Mouse (Mus musculus) induced T-regulatory cell, adult 2 months (primary cell): Measurements from ENCODE around the gene Ylpm1.

ENCODE experiments used
- DNase-seq: peaks from one replicate; pipeline ENCODE4 v3.0.0-alpha.2; 2012; ENCODE audit warnings: low read depth

Ylpm1 gene

DNA sequence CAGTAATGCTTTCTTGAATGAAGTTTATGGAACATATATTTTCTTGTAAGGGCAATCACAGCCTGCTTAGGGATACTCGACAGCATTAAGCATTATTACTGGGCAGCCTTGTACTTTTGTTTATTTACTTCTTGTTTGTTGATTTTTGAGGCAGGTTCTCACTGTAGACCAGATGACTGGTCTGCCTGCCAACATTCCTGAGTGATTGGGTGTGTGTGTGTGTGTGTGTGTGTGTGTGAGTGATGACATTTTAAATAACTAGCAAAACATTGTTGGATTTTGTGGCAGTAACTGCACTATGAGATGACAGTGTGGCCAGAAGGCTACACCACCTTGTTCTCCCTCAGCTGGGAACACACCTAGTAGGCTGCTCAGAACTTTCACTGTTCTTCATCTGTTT is 13.7 kb downstream of the Ylpm1 start:
- DNase-seq, result no peak

- no peak for DNase-seq
Measured at GRCm38 (mm10) chr12:85010541-85010940, 14.4 kb downstream of the Ylpm1 start.

DNA sequence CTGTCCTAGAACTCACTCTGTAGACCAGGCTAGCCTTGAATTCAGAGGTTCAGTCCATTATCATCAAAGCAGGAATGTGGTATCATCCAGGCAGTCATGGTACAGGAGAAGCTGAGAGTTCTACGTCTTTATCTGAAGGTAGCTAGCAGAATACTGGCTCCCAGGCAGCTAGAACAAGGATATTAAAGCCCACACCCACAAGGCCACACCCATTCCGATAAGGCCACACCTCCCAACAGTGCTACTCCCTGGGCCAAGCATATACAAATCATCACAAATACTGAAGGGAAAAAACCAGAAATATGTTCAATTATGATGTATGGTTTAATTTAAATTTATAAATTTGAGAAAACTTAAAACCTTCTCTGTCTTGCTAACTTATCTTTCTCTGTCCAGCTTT is 16.1 kb downstream of the Ylpm1 start:
- no peak for DNase-seq

DNA sequence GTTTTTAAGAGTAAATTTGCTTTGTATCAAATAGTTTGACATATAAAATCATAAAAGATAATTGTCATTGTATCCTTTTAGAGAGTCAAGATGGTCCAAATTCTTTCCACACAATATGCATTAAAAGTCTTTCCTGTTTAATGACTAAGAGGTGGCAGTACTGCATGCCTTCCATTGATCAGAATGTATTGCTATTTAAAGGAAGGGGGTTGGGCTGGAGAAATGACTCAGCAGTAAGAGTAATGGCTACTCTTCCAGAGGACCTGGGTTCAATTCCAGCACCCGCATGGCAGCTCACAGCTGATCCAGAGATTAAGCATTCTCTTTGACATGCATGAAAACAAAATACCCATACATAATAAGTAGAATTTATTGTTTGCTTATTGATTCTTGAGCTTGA is 25.9 kb downstream of the Ylpm1 start:
- no peak for DNase-seq

DNA sequence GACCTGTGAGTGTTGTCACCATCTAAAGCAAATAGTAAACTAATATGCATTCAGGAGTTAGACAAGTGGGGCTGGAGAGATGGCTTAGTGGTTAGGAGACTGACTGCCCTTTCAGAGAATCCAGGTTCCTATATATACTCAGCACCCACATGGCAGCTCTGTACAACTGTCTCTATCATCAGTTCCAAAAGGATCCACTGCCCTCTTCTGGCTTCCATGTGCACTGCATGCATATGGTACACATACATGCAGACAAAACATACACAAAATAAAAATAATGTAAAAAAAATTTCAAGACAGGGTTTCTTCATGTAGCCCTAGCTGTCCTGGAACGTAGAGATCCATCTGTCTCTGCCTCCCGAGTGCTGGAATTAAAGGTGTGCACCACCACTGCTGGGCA is 36.6 kb downstream of the Ylpm1 start:
- DNase-seq, result peak; percentile 62

- peak; percentile 67 for DNase-seq
Measured at GRCm38 (mm10) chr12:85051218-85051617, 55.1 kb downstream of the Ylpm1 start.

- no peak for DNase-seq
Measured at GRCm38 (mm10) chr12:85071043-85071442, 74.9 kb downstream of the Ylpm1 start.

- DNase-seq, result no peak
Measured at GRCm38 (mm10) chr12:85077100-85077499, 81.0 kb downstream of the Ylpm1 start.

GRCm38 (mm10) chr12:85084257-85084656 is 88.1 kb downstream of the Ylpm1 start:
- no peak for DNase-seq

DNA sequence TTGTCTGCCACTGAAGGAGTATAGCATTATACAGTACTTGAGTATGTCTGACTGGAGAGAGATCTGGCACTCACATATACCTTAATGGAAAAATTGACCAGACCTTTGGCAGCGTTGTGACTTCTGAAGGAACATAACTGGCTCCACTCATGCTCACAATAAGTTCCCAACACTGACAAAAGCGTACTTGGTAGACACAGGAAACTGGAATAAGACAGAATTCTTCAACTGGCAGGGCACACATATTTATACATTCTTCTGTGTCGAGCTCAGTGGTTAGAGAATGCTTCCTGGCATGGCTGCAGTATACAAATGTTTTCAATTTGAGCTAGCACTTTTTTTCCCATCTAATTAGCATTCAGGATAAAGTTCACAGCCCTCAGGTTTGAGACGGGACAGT is 88.8 kb downstream of the Ylpm1 start:
- DNase-seq, result no peak

GRCm38 (mm10) chr12:85087845-85088244 is 91.7 kb downstream of the Ylpm1 start:
- DNase-seq, result no peak

- no peak for DNase-seq
Measured at GRCm38 (mm10) chr12:85091190-85091589, 95.1 kb downstream of the Ylpm1 start.

- peak; percentile 86 for DNase-seq
Measured at GRCm38 (mm10) chr12:85092214-85092613, 96.1 kb downstream of the Ylpm1 start.

DNA sequence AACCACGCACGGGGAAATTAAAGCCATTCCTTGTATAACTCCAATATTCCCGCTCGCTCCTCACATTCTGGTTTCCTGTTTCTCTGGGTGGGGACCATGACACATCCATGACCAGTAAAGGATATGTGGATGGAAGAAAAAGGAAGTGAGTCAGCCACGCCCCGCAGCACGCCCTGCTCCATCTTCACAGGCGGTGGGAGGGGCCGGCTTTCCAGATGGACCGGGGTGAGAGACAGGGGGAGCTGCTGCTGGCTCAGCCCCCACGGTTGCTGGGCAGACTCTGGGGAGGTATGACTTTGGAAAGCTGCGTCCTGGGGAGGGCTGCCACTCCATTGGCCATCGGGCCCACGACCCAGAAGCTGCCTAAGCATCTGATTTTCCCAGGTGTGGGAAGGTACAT is 97.9 kb downstream of the Ylpm1 start:
- no peak for DNase-seq

- DNase-seq, result no peak
Measured at GRCm38 (mm10) chr12:85094706-85095105, 98.6 kb downstream of the Ylpm1 start.

DNA sequence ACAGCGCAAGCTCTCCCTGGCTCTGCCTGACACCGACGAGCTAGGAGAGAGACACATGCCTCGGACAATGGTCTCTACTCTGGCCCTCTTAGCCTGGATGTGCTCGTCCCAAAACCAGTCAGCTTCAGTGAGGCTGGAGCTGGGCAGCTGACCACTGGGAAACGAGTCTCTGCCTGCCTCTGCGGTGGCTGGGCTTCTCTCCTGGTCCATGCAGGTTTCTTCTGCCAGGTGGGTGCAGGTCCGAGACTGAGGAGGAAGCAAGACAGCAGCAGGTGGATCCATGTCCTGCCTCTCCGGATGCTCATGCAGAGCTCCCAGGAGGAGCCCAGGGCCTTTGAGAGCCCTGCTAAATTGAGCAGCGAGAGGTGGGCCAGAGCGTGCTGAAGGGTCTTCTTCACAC is 99.0 kb downstream of the Ylpm1 start:
- DNase-seq, result no peak

DNA sequence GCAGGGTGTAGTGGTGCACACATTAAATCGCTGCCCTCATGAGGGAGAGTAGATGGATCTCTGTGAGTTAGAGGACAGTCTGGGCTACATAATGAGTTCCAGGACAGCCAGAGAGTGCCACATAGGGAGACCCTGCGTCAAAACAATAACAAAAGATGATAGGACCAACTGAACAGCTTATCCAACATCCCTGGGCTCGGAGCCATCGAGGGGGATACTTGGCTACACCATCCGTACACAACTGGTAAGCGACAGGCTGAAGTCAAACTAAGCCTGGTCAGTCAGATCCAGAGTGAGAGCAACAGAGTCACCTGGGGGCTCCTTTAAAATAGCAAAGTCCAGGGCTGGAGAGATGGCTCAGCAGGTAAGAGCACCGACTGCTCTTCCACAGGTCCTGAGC is 99.7 kb downstream of the Ylpm1 start:
- DNase-seq, result no peak

GRCm38 (mm10) chr12:85101001-85101400 is 104.9 kb downstream of the Ylpm1 start:
- no peak for DNase-seq

DNA sequence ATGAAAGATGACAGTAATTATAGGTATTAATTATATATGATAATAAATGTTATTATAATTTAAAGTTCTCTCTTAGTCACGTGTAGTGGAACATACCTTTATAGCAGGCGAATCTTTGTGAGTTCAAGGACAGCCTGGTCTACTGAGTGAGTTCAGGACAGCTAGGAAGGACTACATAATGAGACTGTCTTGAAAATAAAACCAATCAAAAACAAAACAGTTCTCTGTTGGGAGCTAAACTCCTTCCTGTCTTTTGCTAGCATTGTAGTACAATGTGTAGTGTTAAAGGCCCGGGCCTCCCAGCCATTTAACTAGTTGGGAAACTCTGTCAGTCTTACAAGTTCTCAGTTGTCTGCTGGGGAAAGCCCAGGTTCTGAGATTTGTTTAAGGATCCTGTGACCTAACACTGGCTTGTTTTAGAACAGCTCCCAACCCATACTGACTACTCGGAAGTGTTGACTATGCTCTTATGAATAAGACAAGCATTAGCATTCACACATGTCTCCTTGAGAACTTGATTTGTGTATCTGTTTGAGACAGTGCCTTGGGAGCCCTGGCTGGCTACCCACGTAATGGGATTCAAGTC is 105.5 kb downstream of the Ylpm1 start:
- DNase-seq, result no peak

DNA sequence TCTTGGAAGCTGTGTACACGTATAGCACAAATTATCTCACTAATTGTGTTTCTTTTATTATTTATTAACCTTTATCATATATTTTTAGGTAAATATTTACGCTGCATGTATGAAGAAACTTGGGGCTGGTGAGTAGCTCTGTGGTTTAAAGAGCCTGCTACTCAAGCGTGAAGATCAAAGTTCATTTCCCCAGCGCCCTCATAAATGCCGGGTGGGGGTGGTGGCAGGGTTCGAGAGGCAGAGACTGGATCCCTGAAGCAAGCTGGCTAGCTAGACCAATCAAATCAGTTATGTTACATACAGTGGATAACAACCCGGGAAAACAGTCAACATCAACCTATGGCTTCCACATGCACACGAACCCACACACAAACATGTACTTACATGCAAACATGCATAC is 107.0 kb downstream of the Ylpm1 start:
- DNase-seq, result no peak

GRCm38 (mm10) chr12:85104789-85105188 is 108.7 kb downstream of the Ylpm1 start:
- DNase-seq, result no peak

DNA sequence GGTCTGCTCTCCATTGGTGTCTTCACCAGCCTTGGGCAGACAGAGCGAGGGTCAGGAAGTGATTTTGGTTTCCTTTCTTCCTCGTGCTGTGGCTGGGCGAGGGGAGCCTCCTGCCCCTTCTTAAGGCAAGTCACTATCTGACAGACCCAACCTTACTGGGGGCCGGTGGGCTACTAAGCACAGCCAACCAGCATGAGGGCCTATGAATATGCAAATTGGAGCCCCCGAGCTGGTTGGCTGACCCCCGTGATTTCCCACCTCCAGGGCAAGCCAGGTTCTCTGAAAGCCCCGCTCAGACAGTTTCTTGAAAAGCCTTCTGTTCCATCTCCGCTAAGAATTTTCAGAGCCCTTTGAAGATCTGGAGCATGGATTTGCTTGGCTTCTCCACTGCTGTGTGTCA is 110.2 kb downstream of the Ylpm1 start:
- no peak for DNase-seq

DNA sequence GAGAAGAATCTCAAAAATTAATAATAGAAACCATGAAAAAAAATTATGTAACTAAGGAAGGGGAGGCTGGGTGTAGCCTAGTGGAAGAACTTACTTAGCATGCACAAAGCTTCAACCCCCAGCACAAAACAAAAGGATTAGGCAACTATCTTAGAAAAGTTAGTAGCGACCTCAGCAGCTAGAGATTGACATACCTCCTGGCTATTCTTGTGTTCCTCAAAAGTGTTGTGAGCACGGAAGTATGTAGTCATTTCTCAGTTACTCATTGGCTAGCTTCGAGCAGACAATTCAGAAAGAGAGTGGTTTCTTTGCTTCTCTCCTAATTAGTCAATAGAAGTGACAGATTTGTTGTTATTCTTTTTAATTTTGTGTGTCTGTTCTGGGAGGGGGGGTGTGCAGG is 112.5 kb downstream of the Ylpm1 start:
- no peak for DNase-seq

DNA sequence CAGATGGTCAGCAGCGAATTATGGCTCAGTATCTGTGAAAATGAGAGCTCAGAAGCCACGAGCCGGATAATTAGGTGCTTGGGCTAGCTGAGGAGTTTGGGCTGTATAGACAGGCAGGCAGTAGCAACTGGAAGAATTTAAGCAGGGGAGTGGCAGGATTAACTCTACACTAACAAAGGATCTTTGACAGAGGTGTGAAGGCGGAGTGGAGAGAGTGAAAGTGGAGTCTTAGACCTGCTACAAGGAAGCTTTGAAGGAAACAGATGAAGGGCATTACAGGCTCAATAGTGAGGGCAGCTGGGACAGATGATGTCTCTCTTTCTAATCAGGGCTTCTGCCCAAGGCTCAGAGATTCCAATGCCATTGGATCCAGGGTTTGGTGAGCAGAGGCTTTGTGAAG is 113.3 kb downstream of the Ylpm1 start:
- DNase-seq, result peak; percentile 18
